Mouse (Mus musculus): ENCODE measurements around the gene Ubl4b. TPM values are rescaled to one million over a fixed set of nuclear protein-coding genes. Genes with fewer than 3 reads are reported as not detected.

Gene Ubl4b
- polyA plus RNA-seq, 1 experiment from 2014 or later = not detected

DNA sequence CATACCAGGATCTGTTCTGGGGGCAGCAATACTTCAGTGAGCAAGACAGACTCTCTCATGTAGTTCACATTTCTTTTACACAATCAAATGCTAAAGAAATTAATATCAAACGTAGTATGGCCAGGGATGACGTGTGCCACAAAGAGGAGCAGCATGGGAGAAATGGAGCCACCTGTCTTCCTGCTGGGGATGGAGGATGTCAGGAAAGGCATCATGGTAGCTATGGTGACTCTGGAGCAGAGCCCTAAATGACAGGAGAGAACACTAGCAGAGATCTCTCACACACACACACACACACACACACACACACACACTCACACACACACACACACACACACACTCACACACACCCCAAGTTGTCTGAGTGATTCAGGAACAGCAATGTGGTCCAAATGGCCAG is 51.2 kb downstream of the Ubl4b start:
- 62% methylated on average over 2 of the region's 2 CpGs for WGBS

More for the DNA sequence above, 51.2 kb downstream of the Ubl4b start:
- H3K27me3 ChIP-seq (ENCODE audit: control insufficient read depth, insufficient read depth, low read length) = no peaks in the 10 kb centered on the region
- H3K4me3 ChIP-seq (replicated peaks; ENCODE audit: low read length) = no peak overlapping the region
- 0 out of 2 replicates have a peak, but pooled peaks cover 3% of the 10 kb centered on the region for H3K9me3 ChIP-seq (replicated peaks; ENCODE audit: control insufficient read depth, low read length)
- H3K36me3 ChIP-seq (ENCODE audit: control insufficient read depth, insufficient read depth, low read length) = no peaks in the 10 kb centered on the region
- no peak overlapping the region for H3K9ac ChIP-seq (ENCODE audit: low read length)
- H3K27ac ChIP-seq (ENCODE audit: low read length) = no peak overlapping the region
- peaks cover 4% of the 10 kb centered on the region; the same call in 1 of the 2 replicates for H3K4me1 ChIP-seq (ENCODE audit: control insufficient read depth, insufficient read depth, low read length)
- H3K4me2 ChIP-seq (ENCODE audit: low read depth, low read length) = no peak overlapping the region
- no peak for ATAC-seq (ENCODE audit: insufficient read depth, low FRiP score)

Other genes starting within 250 kb of the Ubl4b start
- 11.0 and 12.3 TPM in 2 replicates for gene Rbm15, start 221.4 kb downstream of the Ubl4b start, polyA plus RNA-seq (2015; fragmentation: Nextera tagmentation; extraction: Ambion mirVana)
- gene Kcnc4, start 95.5 kb downstream of the Ubl4b start, polyA plus RNA-seq (2015; fragmentation: Nextera tagmentation; extraction: Ambion mirVana) = 0.14 TPM in 1 of 2 replicates, not detected in the other
- gene Slc6a17, start 37.1 kb downstream of the Ubl4b start, polyA plus RNA-seq (2015; fragmentation: Nextera tagmentation; extraction: Ambion mirVana) = 2.1 and 2.2 TPM in 2 replicates
- 0.25 TPM in 1 of 2 replicates, not detected in the other for gene Alx3, start 40.0 kb upstream of the Ubl4b start, polyA plus RNA-seq (2015; fragmentation: Nextera tagmentation; extraction: Ambion mirVana)
- not detected in 2 replicates for gene Gm10961, start 76.2 kb upstream of the Ubl4b start, polyA plus RNA-seq (2015; fragmentation: Nextera tagmentation; extraction: Ambion mirVana)
- 32.7 and 36.4 TPM in 2 replicates for gene Strip1, start 76.6 kb upstream of the Ubl4b start, polyA plus RNA-seq (2015; fragmentation: Nextera tagmentation; extraction: Ambion mirVana)
- 65.8 and 71.2 TPM in 2 replicates for gene Ahcyl1, start 141.5 kb upstream of the Ubl4b start, polyA plus RNA-seq (2015; fragmentation: Nextera tagmentation; extraction: Ambion mirVana)
- 19.2 and 20.2 TPM in 2 replicates for gene Csf1, start 205.4 kb upstream of the Ubl4b start, polyA plus RNA-seq (2015; fragmentation: Nextera tagmentation; extraction: Ambion mirVana)

Measured in stomach, embryonic 16.5 days (tissue).